Mouse (Mus musculus) urinary bladder, postnatal 4 days (tissue): Measurements from ENCODE around the gene Csnk2b.
"Not testable (repeated sequence)": the region's sequence is repeated elsewhere in the genome, so short reads cannot be mapped to it uniquely, and the experiment has no call there.

Experiments
- DNase-seq, 2 experiments: peaks; one replicate each; pipeline ENCODE4 v3.0.0; 2021 to 2022; ENCODE audit warnings: low spot score in 2 of 2

Gene Csnk2b

GRCm38 (mm10) chr17:35152121-35152520 lies 30.3 kb upstream of the Csnk2b start:
- DNase-seq = no peak

GRCm38 (mm10) chr17:35147922-35148639 lies 26.2 kb upstream of the Csnk2b start:
- DNase-seq = no peak

DNA sequence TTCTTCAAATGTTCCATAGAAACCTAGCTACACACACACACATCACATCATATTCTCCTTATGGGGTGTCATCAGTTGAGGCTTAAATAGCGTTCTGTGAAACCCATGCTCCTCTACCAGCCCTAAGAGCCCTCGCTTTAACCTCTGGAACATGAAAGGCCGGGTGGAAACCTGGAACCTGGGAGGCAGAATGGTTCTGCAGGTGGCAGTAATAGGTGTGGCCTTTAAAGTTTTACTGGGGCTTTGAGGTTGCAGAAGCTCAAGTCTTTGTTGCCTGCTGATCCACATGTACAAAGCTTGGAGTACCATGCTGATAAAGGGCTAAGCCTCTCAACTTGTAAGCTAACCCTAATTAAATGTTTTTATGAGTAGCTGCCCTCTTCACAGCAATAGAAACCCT lies 25.5 kb upstream of the Csnk2b start:
- no peak for DNase-seq

DNA sequence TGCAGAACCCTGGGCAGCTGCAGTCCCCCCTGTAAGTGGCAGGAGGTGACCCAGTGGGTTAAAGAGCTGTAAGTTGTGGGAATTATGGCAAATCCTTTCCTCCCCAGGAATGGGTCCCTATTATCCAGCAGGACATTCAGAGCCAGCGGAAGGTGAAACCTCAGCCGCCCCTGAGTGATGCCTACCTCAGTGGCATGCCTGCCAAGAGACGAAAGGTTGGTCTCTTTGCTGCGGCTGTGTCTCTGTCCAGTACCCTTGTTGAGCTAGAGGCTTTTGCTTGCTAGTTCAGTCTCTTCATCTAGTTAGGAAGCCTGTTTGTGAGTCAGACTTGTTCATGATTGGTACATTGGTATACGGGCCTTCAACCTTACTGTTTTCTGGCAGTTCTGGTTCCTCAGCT lies 24.3 kb upstream of the Csnk2b start:
- no peak for DNase-seq

- peak in 1 of 2 experiments; percentile 56 for DNase-seq
Observed at GRCm38 (mm10) chr17:35141971-35142370, 20.1 kb upstream of the Csnk2b start.

DNA sequence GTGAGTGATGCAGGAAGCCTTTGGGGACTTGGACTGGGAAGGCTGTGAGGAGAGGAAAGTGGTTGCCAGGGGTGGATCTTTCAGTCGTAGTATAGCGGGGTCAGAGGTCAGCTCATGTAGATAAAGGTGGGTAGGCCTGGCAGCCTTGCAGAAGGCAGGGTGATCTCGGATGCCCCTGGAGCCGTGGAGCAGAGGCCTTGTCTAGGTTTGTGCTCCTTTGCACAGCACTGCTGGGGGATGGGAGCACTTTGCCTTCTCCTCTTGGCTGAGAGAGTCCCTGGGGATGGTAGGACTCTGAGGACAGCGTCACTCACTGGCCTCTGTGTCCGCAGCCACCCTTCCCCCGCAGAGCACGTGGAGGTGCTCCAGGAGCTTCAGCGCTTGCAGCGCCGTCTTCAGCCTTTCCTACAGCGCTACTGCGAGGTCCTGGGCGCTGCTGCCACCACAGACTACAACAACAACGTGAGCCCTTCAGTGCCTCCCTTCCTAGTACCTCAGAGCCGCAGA lies 18.7 kb upstream of the Csnk2b start:
- no peak for DNase-seq

- DNase-seq = no peak
Observed at GRCm38 (mm10) chr17:35139269-35139668, 17.4 kb upstream of the Csnk2b start.

DNA sequence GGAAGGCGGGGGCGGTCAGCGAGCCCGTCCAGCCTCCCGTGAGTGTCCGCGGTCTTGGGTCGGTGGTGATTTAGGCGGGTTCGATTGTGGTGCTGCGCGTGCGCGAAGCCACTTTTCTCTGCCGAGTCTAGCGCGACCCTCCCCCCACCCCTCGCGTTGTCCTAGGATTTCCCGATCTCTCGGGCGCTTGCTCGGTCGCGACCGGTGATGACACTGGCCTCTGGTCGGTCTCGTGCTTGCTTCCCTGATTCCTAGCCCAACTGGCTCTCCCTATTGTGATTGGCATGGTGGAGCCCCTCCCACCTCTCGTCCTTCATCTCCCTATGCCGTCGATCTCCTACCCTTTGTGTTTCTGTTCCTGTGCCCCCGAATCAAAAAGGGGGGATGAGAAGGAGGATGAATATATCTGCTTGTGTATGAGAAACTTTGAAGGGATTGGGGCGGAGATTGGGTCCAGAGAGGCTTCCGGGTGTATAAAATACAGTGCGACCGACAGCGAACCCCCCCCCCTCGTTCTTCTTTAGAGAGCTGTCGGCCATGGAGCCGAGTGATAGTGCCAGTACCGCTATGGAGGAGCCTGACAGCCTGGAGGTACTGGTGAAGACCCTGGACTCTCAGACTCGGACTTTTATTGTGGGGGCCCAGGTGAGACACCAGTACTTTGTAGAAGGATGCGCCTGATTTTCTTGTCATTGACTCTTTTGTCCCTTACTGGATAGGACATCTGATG lies 13.9 kb upstream of the Csnk2b start:
- no peak for DNase-seq

DNA sequence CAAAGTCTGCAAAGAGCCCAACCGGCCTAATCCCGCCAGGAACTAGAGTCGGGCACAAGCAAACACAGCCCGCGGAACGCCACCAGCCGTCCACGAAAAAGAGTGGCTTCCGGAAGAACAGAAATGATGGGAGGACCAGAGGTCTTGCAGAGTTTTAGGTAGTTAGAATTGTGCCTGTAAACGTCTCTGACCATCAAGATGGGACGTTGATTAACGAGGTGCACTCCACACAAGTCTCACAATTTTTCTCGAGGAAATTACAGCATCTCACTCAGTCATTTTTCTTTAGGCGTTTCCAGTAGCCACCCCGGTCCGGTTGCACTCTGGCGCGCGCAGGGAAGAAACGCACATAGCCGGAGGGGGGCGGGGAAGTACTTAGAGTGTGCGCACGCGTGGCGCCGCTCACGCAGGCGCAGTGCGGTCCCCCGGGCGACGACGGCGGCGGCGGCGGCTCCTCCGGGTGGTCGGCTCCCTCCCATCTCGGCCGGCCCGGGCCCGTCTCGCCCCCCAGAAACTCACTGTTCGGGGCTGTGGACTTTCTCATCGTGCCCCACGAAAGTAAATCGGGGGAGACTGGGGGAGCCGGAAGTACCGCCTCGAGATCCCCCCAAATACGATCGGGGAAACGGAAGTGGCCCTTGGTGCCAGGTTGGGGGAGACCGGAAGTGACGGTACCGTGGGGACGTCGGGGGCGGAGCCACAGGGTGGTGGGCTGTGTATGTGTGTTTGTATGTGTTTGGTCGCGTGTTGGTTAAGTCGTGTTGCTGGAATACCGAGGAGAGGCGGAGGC lies 13.1 kb upstream of the Csnk2b start, which contains the start of gene Bag6:
TSS of gene Bag6 (plus strand) at position 378 of the 790 bp plus-strand sequence.
- DNase-seq = peak; percentile 92 to 94

- DNase-seq = no peak
Observed at GRCm38 (mm10) chr17:35133517-35133916, 11.7 kb upstream of the Csnk2b start.

GRCm38 (mm10) chr17:35132174-35132560 lies 10.3 kb upstream of the Csnk2b start:
- no peak for DNase-seq

DNA sequence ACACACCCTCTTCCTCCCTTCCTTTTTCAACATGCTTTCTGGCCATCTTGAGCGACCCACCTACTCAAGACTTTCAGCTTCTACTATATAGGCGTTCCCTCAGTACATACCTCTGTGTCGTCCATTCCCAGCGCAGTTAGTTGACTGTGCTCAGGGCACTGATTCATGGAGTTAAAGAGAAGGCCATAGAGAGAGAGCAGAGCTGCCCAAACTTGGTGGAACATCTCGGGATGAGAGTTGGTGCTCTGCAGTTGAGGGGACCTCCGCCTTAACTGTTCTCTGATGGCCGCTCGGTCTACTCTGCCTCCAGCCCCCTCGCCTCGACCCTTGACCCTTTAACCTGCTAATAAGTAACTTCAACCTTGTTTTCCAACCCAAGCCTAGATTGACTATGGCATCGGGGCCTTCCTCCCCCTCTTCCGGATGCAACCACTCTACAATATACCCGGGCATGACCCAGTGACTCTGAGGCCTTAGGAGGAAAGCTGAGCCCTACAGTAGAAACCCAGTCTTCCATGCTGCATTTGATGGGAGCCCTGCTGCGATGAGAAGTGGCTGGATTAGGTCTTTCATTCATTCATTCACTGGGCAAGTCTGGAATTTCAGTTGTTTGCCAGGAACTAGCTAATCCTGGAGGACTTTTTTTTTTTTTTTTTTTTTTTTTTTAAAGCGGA lies 9.8 kb upstream of the Csnk2b start, which contains the start of gene Apom:
TSS of gene Apom (minus strand) at position 551 of the 674 bp plus-strand sequence.
- no peak for DNase-seq

- DNase-seq = no peak
Observed at GRCm38 (mm10) chr17:35131038-35131437, 9.2 kb upstream of the Csnk2b start.

DNA sequence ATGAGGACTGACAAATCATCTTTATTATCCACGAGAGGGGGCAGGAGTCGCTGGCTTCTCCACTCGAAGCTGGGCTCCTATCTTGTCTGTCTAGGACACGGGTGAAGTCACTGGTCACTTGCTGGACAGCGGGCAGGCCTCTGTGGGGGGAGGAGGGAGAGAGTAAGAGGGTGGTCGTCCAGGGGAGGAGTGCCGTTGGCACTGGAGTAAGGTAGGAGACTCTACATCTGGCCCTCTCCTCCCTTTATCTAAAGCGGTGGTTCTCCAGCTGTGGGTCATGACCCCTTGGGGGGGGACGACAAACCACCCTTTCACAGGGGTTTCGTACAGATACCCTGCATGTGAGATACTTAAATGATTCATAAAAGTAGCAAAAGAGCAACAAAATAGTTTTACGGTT lies 7.1 kb upstream of the Csnk2b start:
- no peak for DNase-seq

DNA sequence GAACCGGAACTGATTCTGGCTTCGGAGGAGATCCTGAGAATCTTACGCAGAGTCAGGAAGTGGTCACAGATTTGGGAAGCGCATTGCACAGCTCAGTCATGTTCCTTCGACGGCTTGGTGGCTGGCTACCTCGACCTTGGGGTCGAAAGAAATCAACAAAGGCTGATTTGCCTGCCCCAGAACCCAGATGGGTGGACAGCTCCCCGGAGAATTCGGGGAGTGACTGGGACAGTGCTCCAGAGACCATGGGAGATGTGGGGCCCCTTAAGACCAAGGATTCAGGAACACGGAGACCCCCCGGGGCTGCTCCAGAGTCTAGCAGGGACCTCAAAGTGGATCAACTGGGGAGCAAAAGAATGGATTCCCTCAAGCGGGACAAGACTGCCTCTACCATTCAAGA lies 5.2 kb upstream of the Csnk2b start:
- no peak for DNase-seq

DNA sequence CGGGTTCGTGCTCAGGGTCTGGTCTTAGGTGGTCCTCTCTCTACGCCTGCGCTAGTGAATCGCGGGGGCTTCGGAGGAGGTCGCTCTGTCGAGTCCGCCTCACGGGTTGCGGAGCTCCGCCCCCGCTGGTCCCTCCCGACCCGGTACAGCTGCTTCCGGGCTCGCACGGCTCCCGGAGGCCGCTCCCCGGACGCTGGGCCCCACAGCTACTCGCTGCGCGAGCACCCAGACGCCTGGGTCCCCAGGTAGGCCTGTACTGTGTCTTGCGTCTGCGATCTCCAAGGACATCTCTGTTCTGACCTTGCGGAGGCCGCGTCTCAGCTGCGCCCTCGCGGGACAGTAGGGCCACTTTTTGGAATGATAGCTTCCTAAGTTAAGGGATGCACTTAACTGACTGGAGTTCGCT lies 4.4 kb upstream of the Csnk2b start, which contains the start of gene D17H6S53E:
TSS of gene D17H6S53E (plus strand) at position 168 of the 406 bp plus-strand sequence.
- peak in 1 of 2 experiments; percentile 72 for DNase-seq

- no peak for DNase-seq
Observed at GRCm38 (mm10) chr17:35125578-35125977, 3.7 kb upstream of the Csnk2b start.

DNA sequence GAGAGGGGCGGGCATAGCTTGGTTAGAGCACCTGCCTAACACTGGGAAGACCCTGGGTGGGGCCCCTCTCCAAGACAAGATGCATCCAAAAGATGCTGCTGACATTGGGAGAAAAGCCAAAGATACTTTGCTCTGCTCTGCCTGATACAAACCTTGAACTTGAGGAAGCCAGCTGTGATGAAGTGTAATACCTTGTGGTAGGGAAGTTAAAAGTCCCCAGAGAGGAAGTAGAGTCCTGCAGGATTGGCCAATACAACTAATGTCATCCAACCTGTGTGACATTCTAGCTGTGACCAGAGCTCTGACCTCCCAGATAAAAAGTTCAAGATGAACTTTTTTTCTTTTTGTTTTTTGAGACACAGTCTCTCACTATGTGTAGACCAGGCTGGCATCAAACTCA lies 3.2 kb upstream of the Csnk2b start:
- no peak for DNase-seq

DNA sequence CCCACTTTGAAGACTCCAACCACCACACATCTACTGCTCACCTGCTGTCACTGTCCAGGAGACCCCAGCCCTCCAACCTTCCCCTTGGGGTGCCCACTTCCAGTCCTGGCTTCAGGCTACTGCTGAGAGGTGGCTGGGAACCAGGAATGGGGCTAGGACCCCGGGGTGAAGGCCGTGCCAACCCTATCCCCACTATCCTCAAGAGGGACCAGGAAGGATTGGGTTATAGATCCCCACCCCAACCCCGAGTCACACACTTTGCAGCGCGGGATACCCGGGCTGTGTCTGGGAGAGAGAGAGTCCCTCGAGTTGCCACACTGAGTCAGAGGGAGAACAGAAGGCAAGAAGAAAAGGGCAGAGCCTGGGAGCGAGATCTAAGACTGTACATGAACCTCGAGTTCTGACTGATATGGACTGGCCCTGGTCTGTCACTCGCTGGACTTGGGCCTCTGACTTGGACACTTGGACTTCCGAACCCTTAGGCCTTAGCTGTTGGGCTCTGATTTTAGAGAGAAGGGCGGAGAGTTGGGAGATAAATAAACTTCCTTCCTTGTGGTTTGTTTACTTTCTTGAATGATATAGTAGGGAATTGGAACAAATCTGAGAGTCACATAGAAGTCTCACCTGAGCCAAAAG lies 2.5 kb upstream of the Csnk2b start:
- DNase-seq = not testable (repeated sequence)

GRCm38 (mm10) chr17:35123287-35123686 lies 1.4 kb upstream of the Csnk2b start:
- DNase-seq = not testable (repeated sequence)
